Mouse (Mus musculus) lung, adult 18-20 months (tissue): ENCODE data around the gene Sult3a1.
"Not testable (repeated sequence)": the region's sequence is repeated elsewhere in the genome, so short reads cannot be mapped to it uniquely, and the experiment has no call there.

Experiments used
- DNase-seq, 2 experiments: peaks; one replicate each; pipeline ENCODE4 v3.0.0; 2022; ENCODE audit warnings: mixed read lengths in 2 of 2

Sult3a1 gene

GRCm38 (mm10) chr10:33857421-33857820 lies at the start of gene Sult3a1:
Gene Sult3a1, plus strand, starts transcription at chr10:33857721.
- DNase-seq = no peak

GRCm38 (mm10) chr10:33811807-33812206 lies 45.7 kb upstream of the Sult3a1 start:
- DNase-seq = no peak

- no peak for DNase-seq
These were observed 43.3 kb upstream of the Sult3a1 start for GRCm38 (mm10) chr10:33814266-33814665.

- DNase-seq = no peak
These were observed 40.6 kb upstream of the Sult3a1 start for GRCm38 (mm10) chr10:33816923-33817322.

GRCm38 (mm10) chr10:33820892-33821291 lies 36.6 kb upstream of the Sult3a1 start:
- DNase-seq = no peak

GRCm38 (mm10) chr10:33865994-33866393 lies 8.5 kb downstream of the Sult3a1 start:
- DNase-seq = no peak

GRCm38 (mm10) chr10:33870441-33870840 lies 12.9 kb downstream of the Sult3a1 start:
- DNase-seq = no peak

GRCm38 (mm10) chr10:33872672-33873398 lies 15.3 kb downstream of the Sult3a1 start:
- no peak for DNase-seq

GRCm38 (mm10) chr10:33882411-33882810 lies 24.9 kb downstream of the Sult3a1 start:
- not testable (repeated sequence) for DNase-seq

GRCm38 (mm10) chr10:33901520-33901919 lies 44.0 kb downstream of the Sult3a1 start:
- not testable (repeated sequence) for DNase-seq

GRCm38 (mm10) chr10:33904530-33905481 lies 47.3 kb downstream of the Sult3a1 start, which contains the start of gene Rsph4a:
Gene Rsph4a, plus strand, starts transcription at chr10:33905111.
- DNase-seq = peak; percentile 28 to 74

GRCm38 (mm10) chr10:33905489-33905888 lies 48.0 kb downstream of the Sult3a1 start:
- DNase-seq = no peak
